In the genomic region with DNA sequence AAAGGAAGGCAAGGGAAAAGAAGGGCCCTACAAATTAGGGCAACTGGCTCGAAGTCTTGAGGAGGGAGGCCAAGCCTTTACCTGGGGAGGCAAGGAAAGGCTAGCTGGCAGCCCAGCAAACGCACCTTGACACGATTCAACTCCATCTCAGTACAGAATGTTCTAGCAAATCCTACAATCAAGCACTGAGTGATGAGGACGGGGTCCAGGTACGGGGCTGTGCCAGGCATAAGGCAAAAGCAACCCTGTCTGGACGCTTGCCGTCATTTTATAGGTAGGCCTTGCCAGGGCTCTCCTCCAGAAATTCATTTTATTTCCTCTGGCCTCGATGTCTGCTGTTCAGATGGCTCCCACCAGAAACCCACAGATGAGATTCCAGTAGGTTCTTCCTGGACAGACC, we compare ENCODE assay signal across 10 mouse cellular contexts.
"Had no signal": no experiment of that assay in that cellular context is flagged by ENCODE, and none has a peak within 500 bp of the region (broad histone marks: within the 10 kb centered on the region; RNA-seq: fewer than 3 reads in every experiment).

No protein-coding gene starts in this region.

- DNase-seq: kidney, adult 18-20 months; kidney, postnatal 36 days; layer of hippocampus, adult 9-11 months; lung, adult 18-20 months; right cerebral cortex, postnatal 25 days; thymus, adult 18-20 months; thymus, postnatal 14 days had no signal

- ATAC-seq: midbrain, embryonic 16.5 days had no signal

- H3K4me1 ChIP-seq: midbrain, embryonic 12.5 days had no signal

- H3K9ac ChIP-seq: liver, embryonic 14.5 days; midbrain, embryonic 12.5 days had no signal

- H3K27ac ChIP-seq: liver, embryonic 14.5 days; midbrain, embryonic 12.5 days had no signal

- H3K36me3 ChIP-seq: midbrain, embryonic 12.5 days had no signal

- H3K9me3 ChIP-seq: midbrain, embryonic 12.5 days had no signal

- H3K4me2 ChIP-seq: midbrain, embryonic 12.5 days had no signal

- H3K4me3 ChIP-seq: midbrain, embryonic 12.5 days had no signal
